Mouse (Mus musculus): ENCODE results near the gene Specc1. TPM values are rescaled to one million over a fixed set of nuclear protein-coding genes. Genes with fewer than 3 reads are reported as not detected.

Gene Specc1
- polyA plus RNA-seq, 1 experiment from 2014 or later = 13.4 TPM

GRCm38 (mm10) chr11:62001977-62002376 is 45.4 kb downstream of the Specc1 start:
- Histone ChIP-seq H3K36me3 (ENCODE audit: insufficient read depth) (no peaks in the 10 kb centered on the region), H3K27me3 (ENCODE audit: insufficient read depth, low read length) (no peaks in the 10 kb centered on the region), H3K27ac (ENCODE audit: low read depth) (no peak overlapping the region), H3K9ac (no peak overlapping the region), H3K4me2 (no peak overlapping the region), H3K4me1 (ENCODE audit: insufficient read depth) (no peaks in the 10 kb centered on the region; the same call in 1 of the 2 replicates), H3K4me3 (ENCODE audit: low read depth, low read length) (no peak overlapping the region), H3K9me3 (ENCODE audit: low read depth, low read length) (no peaks in the 10 kb centered on the region)
- DNase-seq (peak; percentile 41), ATAC-seq (ENCODE audit: insufficient read depth) (no peak)
- TF ChIP-seq CTCF (IDR thresholded peaks at IDR 0.05; ENCODE audit: low read depth) = peak; percentile 37; the same call in 1 of the 2 replicates
- WGBS = 76% methylated on average over 4 of the region's 4 CpGs

GRCm38 (mm10) chr11:62004881-62005240 is 48.3 kb downstream of the Specc1 start:
- TF ChIP-seq CTCF (IDR thresholded peaks at IDR 0.05; ENCODE audit: low read depth) = no peak
- no peak overlapping the region for H3K9ac ChIP-seq
- no peaks in the 10 kb centered on the region for H3K36me3 ChIP-seq (ENCODE audit: insufficient read depth)
- no peak overlapping the region for H3K4me2 ChIP-seq
- H3K27me3 ChIP-seq (ENCODE audit: insufficient read depth, low read length) = no peaks in the 10 kb centered on the region
- H3K4me3 ChIP-seq (ENCODE audit: low read depth, low read length) = no peak overlapping the region
- H3K9me3 ChIP-seq (ENCODE audit: low read depth, low read length) = no peaks in the 10 kb centered on the region
- H3K27ac ChIP-seq (ENCODE audit: low read depth) = peak overlapping the region; percentile 54; the same call in 1 of the 2 replicates
- ATAC-seq (ENCODE audit: insufficient read depth) (no peak), DNase-seq (peak; percentile 30)
- WGBS = 36% methylated on average over 6 of the region's 6 CpGs
- H3K4me1 ChIP-seq (ENCODE audit: insufficient read depth) = no peaks in the 10 kb centered on the region; the same call in 1 of the 2 replicates

- 42% methylated on average over 14 of the region's 14 CpGs for WGBS
- no peaks in the 10 kb centered on the region for H3K36me3 ChIP-seq (ENCODE audit: insufficient read depth)
- DNase-seq = peak; percentile 57
- no peak for ATAC-seq (ENCODE audit: insufficient read depth)
- no peaks in the 10 kb centered on the region for H3K9me3 ChIP-seq (ENCODE audit: low read depth, low read length)
- peak overlapping the region; percentile 31; the same call in 1 of the 2 replicates for H3K4me2 ChIP-seq
- no peaks in the 10 kb centered on the region; the same call in 1 of the 2 replicates for H3K4me1 ChIP-seq (ENCODE audit: insufficient read depth)
- no peaks in the 10 kb centered on the region for H3K27me3 ChIP-seq (ENCODE audit: insufficient read depth, low read length)
- peak overlapping the region; percentile 54; the same call in 1 of the 2 replicates for H3K27ac ChIP-seq (ENCODE audit: low read depth)
- no peak overlapping the region for H3K4me3 ChIP-seq (ENCODE audit: low read depth, low read length)
- TF ChIP-seq CTCF (IDR thresholded peaks at IDR 0.05; ENCODE audit: low read depth) = no peak
- no peak overlapping the region for H3K9ac ChIP-seq
Observed at GRCm38 (mm10) chr11:62005241-62005910, 48.8 kb downstream of the Specc1 start.

- DNase-seq (no peak), ATAC-seq (ENCODE audit: insufficient read depth) (no peak)
- Histone ChIP-seq H3K9ac (no peak overlapping the region), H3K4me2 (0 out of 2 replicates have a peak overlapping the region, but pooled peaks have one; percentile 31), H3K36me3 (ENCODE audit: insufficient read depth) (no peaks in the 10 kb centered on the region), H3K9me3 (ENCODE audit: low read depth, low read length) (no peaks in the 10 kb centered on the region), H3K4me1 (ENCODE audit: insufficient read depth) (no peaks in the 10 kb centered on the region; the same call in 1 of the 2 replicates), H3K27me3 (ENCODE audit: insufficient read depth, low read length) (no peaks in the 10 kb centered on the region), H3K27ac (ENCODE audit: low read depth) (no peak overlapping the region), H3K4me3 (ENCODE audit: low read depth, low read length) (no peak overlapping the region)
- 61% methylated on average over 5 of the region's 5 CpGs for WGBS
- TF ChIP-seq CTCF (IDR thresholded peaks at IDR 0.05; ENCODE audit: low read depth) = no peak
Observed at GRCm38 (mm10) chr11:62005911-62006260, 49.3 kb downstream of the Specc1 start.

GRCm38 (mm10) chr11:62006680-62007079 is 50.1 kb downstream of the Specc1 start:
- H3K4me1 ChIP-seq (ENCODE audit: insufficient read depth) = no peaks in the 10 kb centered on the region; the same call in 1 of the 2 replicates
- no peak for TF ChIP-seq CTCF (IDR thresholded peaks at IDR 0.05; ENCODE audit: low read depth)
- peak overlapping the region; percentile 32; the same call in 1 of the 2 replicates for H3K4me2 ChIP-seq
- H3K27me3 ChIP-seq (ENCODE audit: insufficient read depth, low read length) = no peaks in the 10 kb centered on the region
- H3K36me3 ChIP-seq (ENCODE audit: insufficient read depth) = no peaks in the 10 kb centered on the region
- DNase-seq (no peak), ATAC-seq (ENCODE audit: insufficient read depth) (no peak)
- no peaks in the 10 kb centered on the region for H3K9me3 ChIP-seq (ENCODE audit: low read depth, low read length)
- WGBS = 42% methylated on average over 5 of the region's 5 CpGs
- H3K9ac ChIP-seq = no peak overlapping the region
- no peak overlapping the region for H3K4me3 ChIP-seq (ENCODE audit: low read depth, low read length)
- no peak overlapping the region for H3K27ac ChIP-seq (ENCODE audit: low read depth)

GRCm38 (mm10) chr11:62007984-62008383 is 51.4 kb downstream of the Specc1 start:
- Histone ChIP-seq H3K36me3 (ENCODE audit: insufficient read depth) (no peaks in the 10 kb centered on the region), H3K4me2 (no peak overlapping the region), H3K4me3 (ENCODE audit: low read depth, low read length) (no peak overlapping the region), H3K27ac (ENCODE audit: low read depth) (no peak overlapping the region), H3K9ac (no peak overlapping the region), H3K9me3 (ENCODE audit: low read depth, low read length) (no peaks in the 10 kb centered on the region), H3K4me1 (ENCODE audit: insufficient read depth) (no peaks in the 10 kb centered on the region; the same call in 1 of the 2 replicates), H3K27me3 (ENCODE audit: insufficient read depth, low read length) (no peaks in the 10 kb centered on the region)
- 26% methylated on average over 9 of the region's 9 CpGs for WGBS
- peak; percentile 26 for DNase-seq
- ATAC-seq (ENCODE audit: insufficient read depth) = no peak
- TF ChIP-seq CTCF (IDR thresholded peaks at IDR 0.05; ENCODE audit: low read depth) = no peak

- peak; percentile 36 for DNase-seq
- TF ChIP-seq CTCF (IDR thresholded peaks at IDR 0.05; ENCODE audit: low read depth) = peak; percentile 49
- 64% methylated on average over 16 of the region's 16 CpGs for WGBS
Observed at GRCm38 (mm10) chr11:62010625-62011231, 54.2 kb downstream of the Specc1 start.

More at GRCm38 (mm10) chr11:62010625-62011231, 54.2 kb downstream of the Specc1 start:
- Histone ChIP-seq H3K4me1 (ENCODE audit: insufficient read depth) (no peaks in the 10 kb centered on the region), H3K4me3 (ENCODE audit: low read depth, low read length) (no peak overlapping the region), H3K36me3 (ENCODE audit: insufficient read depth) (no peaks in the 10 kb centered on the region), H3K4me2 (no peak overlapping the region), H3K9ac (no peak overlapping the region), H3K9me3 (ENCODE audit: low read depth, low read length) (no peaks in the 10 kb centered on the region), H3K27me3 (ENCODE audit: insufficient read depth, low read length) (no peaks in the 10 kb centered on the region), H3K27ac (ENCODE audit: low read depth) (no peak overlapping the region)
- no peak for ATAC-seq (ENCODE audit: insufficient read depth)

Measured in lung, embryonic 14.5 days (tissue).